Mouse (Mus musculus): ENCODE data around the gene Gm49380.

- TF ChIP-seq CTCF (IDR thresholded peaks at IDR 0.05; ENCODE audit: extremely low read depth, insufficient read length, insufficient replicate concordance, low read depth, low read length) = no peak
- no peak; the same call in 1 of the 2 replicates for TF ChIP-seq POLR2A (IDR thresholded peaks at IDR 0.05; ENCODE audit: low read depth, low read length)
Observed at GRCm38 (mm10) chr9:44085741-44086665, 27.3 kb downstream of the Gm49380 start.

All from small intestine, adult 2 months (tissue).